ENCODE assay signal across 17 mouse cellular contexts in the genomic region with DNA sequence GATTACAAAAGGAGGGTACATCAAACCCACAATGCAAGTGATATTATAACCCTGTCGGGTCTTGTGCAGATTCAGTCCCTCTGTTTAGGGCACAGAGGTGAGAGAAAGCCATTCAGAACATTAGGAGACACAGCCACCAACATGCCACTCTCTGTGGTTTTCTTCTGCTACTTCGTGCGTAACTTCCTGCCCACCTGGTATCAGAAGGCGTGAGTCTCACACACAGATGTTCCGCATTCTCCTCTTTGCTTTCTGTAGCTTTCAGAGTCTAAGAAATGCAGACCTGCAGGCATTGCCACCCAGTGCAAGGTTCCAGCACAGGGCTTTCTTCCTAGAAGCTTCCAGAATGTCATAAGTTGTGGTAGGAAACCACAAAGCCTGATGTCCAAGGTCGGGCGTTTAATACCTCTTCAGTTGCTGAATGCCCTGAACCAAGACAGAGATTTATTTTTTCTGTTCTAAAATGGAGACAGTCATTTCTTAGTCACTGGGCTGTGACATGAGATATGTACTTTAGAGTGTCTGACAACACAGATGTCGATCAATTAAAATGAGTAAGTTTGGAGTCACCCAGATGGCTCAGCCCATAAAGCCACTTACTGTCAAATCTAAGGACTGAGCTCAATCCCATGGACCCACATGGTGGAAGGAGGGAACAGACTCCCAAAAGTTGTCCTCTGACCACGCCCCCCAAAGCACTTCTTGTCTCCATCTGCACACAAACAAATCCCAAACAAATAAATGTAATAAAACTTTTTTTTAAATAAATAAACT. TPM values are rescaled to one million over a fixed set of nuclear protein-coding genes. Genes with fewer than 3 reads are reported as not detected.
DNase-seq lines count a peak whose midpoint lies in the region; ATAC-seq and TF ChIP-seq lines count a peak whose summit lies in the region.
"Had no signal": no experiment of that assay in that cellular context is flagged by ENCODE, and none has a peak within 500 bp of the region (broad histone marks: within the 10 kb centered on the region; RNA-seq: fewer than 3 reads in every experiment).

No protein-coding gene starts in this region.

- no peak overlapping the region for H3K4me3 ChIP-seq in layer of hippocampus, adult 2 months
- H3K4me3 ChIP-seq: heart, embryonic 15.5 days; intestine, embryonic 15.5 days; midbrain, embryonic 12.5 days; neural tube, embryonic 13.5 days had no signal

- no peak overlapping the region for H3K27ac ChIP-seq in layer of hippocampus, adult 2 months
- H3K27ac ChIP-seq: heart, embryonic 15.5 days; intestine, embryonic 15.5 days; midbrain, embryonic 12.5 days; neural tube, embryonic 13.5 days had no signal

- DNase-seq in lung, postnatal 25 days (ENCODE audit: low spot score), result peak; percentile 31
- DNase-seq in lung, postnatal 14 days, result no peak
- peak; percentile 29 for DNase-seq in adrenal gland, postnatal 14 days
- peak; percentile 19 to 71 for DNase-seq in natural killer cell, adult 2 months (ENCODE audit: low spot score in 2 of 2)
- DNase-seq in thymus, postnatal 36 days, result peak; percentile 63 to 77
- no peak for DNase-seq in layer of hippocampus, adult 2 months (ENCODE audit: low spot score in 2 of 2)
- no peak for DNase-seq in embryo, embryonic 10.5 days (ENCODE audit: low spot score)
- DNase-seq: left cerebral cortex, postnatal 4 days; right cerebral cortex, postnatal 25 days had no signal

- no peak for TF ChIP-seq CTCF in layer of hippocampus, adult 2 months (conservative IDR thresholded peaks at IDR 0.05)

- no peak for ATAC-seq in cerebellum, adult (ENCODE audit: insufficient number of reproducible peaks, low FRiP score, low TSS enrichment)
- ATAC-seq: intestine, embryonic 15.5 days had no signal

RNA-seq across cellular contexts. Expression of a gene that starts 42.3 kb away (rescaled TPM):
- not detected in 2 replicates for total RNA-seq in adrenal gland, postnatal 14 days (2021)
- not detected for total RNA-seq in layer of hippocampus, adult 2 months (2021)
- total RNA-seq: gastrocnemius, adult 18-20 months; layer of hippocampus, adult 18-20 months; left cerebral cortex, postnatal 4 days; MEL had no signal

Comparison
In these comparisons a context has a peak if more than half of its experiments do, and no peak if none do; other contexts are left out.
1. DNase-seq: peak in lung, postnatal 25 days (single experiment), adrenal gland, postnatal 14 days (single experiment), natural killer cell, adult 2 months (2 of 2) and thymus, postnatal 36 days (2 of 2); none in lung, postnatal 14 days (single experiment), layer of hippocampus, adult 2 months (0 of 2) and embryo, embryonic 10.5 days (single experiment).